Mouse (Mus musculus) MEL-GATA-1-ER (cell line): ENCODE measurements around the gene Olfr1326-ps1.

ENCODE experiments used
- DNase-seq: peaks from one replicate; pipeline ENCODE4 v3.0.0-alpha.2; 2012; ENCODE audit warnings: low read depth; ENCODE audit errors: extremely low read depth

The Olfr1326-ps1 gene

DNA sequence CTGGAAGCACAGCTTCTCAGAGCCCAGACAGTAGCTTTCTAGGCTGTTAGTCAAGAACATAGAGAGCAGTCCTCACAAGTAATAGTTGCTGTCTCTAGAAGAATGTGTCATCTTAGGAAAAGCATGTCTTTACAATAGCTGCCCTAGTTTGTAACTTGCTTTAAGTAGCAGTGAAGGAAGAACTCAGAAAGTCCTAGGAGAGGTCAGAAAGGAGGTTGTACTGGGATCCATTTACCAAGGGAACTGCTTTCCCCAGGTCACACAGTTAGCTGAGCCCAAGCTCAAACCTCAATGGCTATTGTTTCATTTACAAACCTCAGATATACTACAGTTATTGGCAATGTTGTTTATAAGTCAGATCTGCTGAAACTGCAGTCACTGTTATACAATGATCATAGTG lies at the start of gene Olfr1326-ps1:
Gene Olfr1326-ps1, minus strand, starts transcription at position 101 of the 400 bp plus-strand sequence.
- DNase-seq, result no peak

GRCm38 (mm10) chrX:74592379-74592778 lies 17.7 kb upstream of the Olfr1326-ps1 start, which contains the start of gene Olfr1325:
TSS of gene Olfr1325 (plus strand) at chrX:74592679.
- DNase-seq, result no peak
